Mouse (Mus musculus) C2C12 (cell line): Measurements from ENCODE around the gene Olfr1076.

Experiments used
- CEBPB ChIP-seq: IDR thresholded peaks from one replicate; pipeline ENCODE4 v1.6.1; 2011; ENCODE audit warnings: low read depth, mild to moderate bottlenecking, control low read depth, moderate library complexity
- CTCF ChIP-seq: IDR thresholded peaks from one replicate; pipeline ENCODE4 v1.5.1; 2011; ENCODE audit not compliant: control insufficient read depth, insufficient read depth, insufficient read length
- MAX ChIP-seq: IDR thresholded peaks from one replicate; pipeline ENCODE4 v1.6.1; 2011; ENCODE audit warnings: mild to moderate bottlenecking, control low read depth
- MYOD1 ChIP-seq: IDR thresholded peaks from one replicate; pipeline ENCODE4 v1.6.1; 2011; ENCODE audit warnings: low read depth; ENCODE audit not compliant: control insufficient read depth, insufficient read length
- USF1 ChIP-seq: IDR thresholded peaks from one replicate; pipeline ENCODE4 v1.6.1; 2011; ENCODE audit warnings: low read depth, mild to moderate bottlenecking, control low read depth, moderate library complexity

GRCm38 (mm10) chr2:86542380-86542779, 34.1 kb downstream of the Olfr1076 start, which contains the start of gene Olfr1079:
- TF ChIP-seq CTCF: no peak
- TF ChIP-seq MAX: no peak
- TF ChIP-seq USF1: no peak
- TF ChIP-seq MYOD1: no peak
- TF ChIP-seq CEBPB: no peak
